Mouse (Mus musculus): ENCODE results near the gene Dscaml1. TPM values are rescaled to one million over a fixed set of nuclear protein-coding genes. Genes with fewer than 3 reads are reported as not detected.

The Dscaml1 gene
- polyA plus RNA-seq, 1 experiment: 0.62 TPM

GRCm38 (mm10) chr9:45587704-45588103 lies 161.3 kb downstream of the Dscaml1 start:
- WGBS: 87% methylated on average over 7 of the region's 7 CpGs
- no peaks in the 10 kb centered on the region for H3K4me1 ChIP-seq (ENCODE audit: control insufficient read depth, insufficient read depth, insufficient read length, low read length)
- no peaks in the 10 kb centered on the region for H3K27me3 ChIP-seq (ENCODE audit: control insufficient read depth, insufficient read depth, low read length)
- H3K4me3 ChIP-seq (ENCODE audit: low read depth, low read length): no peak overlapping the region
- TF ChIP-seq CTCF (IDR thresholded peaks at IDR 0.05; ENCODE audit: extremely low read depth, insufficient read length, insufficient replicate concordance, low read depth, low read length) (no peak), POLR2A (IDR thresholded peaks at IDR 0.05; ENCODE audit: low read depth, low read length) (no peak)
- H3K36me3 ChIP-seq (ENCODE audit: control insufficient read depth, insufficient read depth, low read length): no peaks in the 10 kb centered on the region
- no peak overlapping the region for H3K27ac ChIP-seq (ENCODE audit: insufficient read depth, low read depth, low read length)

- TF ChIP-seq CTCF (IDR thresholded peaks at IDR 0.05; ENCODE audit: extremely low read depth, insufficient read length, insufficient replicate concordance, low read depth, low read length): no peak
- no peak overlapping the region for H3K4me3 ChIP-seq (ENCODE audit: low read depth, low read length)
These were observed 163.4 kb downstream of the Dscaml1 start for GRCm38 (mm10) chr9:45589867-45590266.

DNA sequence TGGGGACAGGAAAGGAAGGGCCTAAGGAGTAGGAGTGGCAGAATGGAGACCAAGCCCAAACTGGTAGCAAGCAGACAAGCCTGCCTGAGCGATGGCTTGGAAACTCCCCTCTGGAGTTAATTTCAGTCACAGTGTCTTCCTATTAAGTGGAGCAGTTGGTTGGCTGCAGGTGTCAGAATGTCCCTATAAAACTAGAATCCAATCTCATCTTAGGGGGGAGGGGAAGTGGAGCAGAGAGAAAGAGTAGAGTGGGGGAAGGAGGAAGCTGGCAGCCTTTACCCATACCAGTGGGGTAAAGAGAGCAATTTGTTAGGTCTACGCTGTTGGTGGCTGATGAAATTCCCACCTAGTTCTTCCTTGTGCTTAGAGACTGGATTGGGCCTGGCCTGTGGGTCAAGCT lies 164.6 kb downstream of the Dscaml1 start:
- no peaks in the 10 kb centered on the region for H3K4me1 ChIP-seq (ENCODE audit: control insufficient read depth, insufficient read depth, insufficient read length, low read length)
- no peaks in the 10 kb centered on the region for H3K27me3 ChIP-seq (ENCODE audit: control insufficient read depth, insufficient read depth, low read length)
- H3K36me3 ChIP-seq (ENCODE audit: control insufficient read depth, insufficient read depth, low read length): no peaks in the 10 kb centered on the region
- H3K27ac ChIP-seq (ENCODE audit: insufficient read depth, low read depth, low read length): no peak overlapping the region
- WGBS: 83% methylated on average over 2 of the region's 2 CpGs
- H3K4me3 ChIP-seq (ENCODE audit: low read depth, low read length): no peak overlapping the region
- TF ChIP-seq POLR2A (IDR thresholded peaks at IDR 0.05; ENCODE audit: low read depth, low read length) (no peak), CTCF (IDR thresholded peaks at IDR 0.05; ENCODE audit: extremely low read depth, insufficient read length, insufficient replicate concordance, low read depth, low read length) (no peak)

More at GRCm38 (mm10) chr9:45589867-45590266, 163.4 kb downstream of the Dscaml1 start:
- no peaks in the 10 kb centered on the region for H3K36me3 ChIP-seq (ENCODE audit: control insufficient read depth, insufficient read depth, low read length)
- H3K27ac ChIP-seq (ENCODE audit: insufficient read depth, low read depth, low read length): no peak overlapping the region
- WGBS: 65% methylated on average over 3 of the region's 3 CpGs
- H3K27me3 ChIP-seq (ENCODE audit: control insufficient read depth, insufficient read depth, low read length): no peaks in the 10 kb centered on the region
- H3K4me1 ChIP-seq (ENCODE audit: control insufficient read depth, insufficient read depth, insufficient read length, low read length): no peaks in the 10 kb centered on the region

- no peak for TF ChIP-seq POLR2A (IDR thresholded peaks at IDR 0.05; ENCODE audit: low read depth, low read length)
- no peak for TF ChIP-seq CTCF (IDR thresholded peaks at IDR 0.05; ENCODE audit: extremely low read depth, insufficient read length, insufficient replicate concordance, low read depth, low read length)
- Histone ChIP-seq H3K27me3 (ENCODE audit: control insufficient read depth, insufficient read depth, low read length) (no peaks in the 10 kb centered on the region), H3K27ac (ENCODE audit: insufficient read depth, low read depth, low read length) (no peak overlapping the region), H3K36me3 (ENCODE audit: control insufficient read depth, insufficient read depth, low read length) (no peaks in the 10 kb centered on the region), H3K4me3 (ENCODE audit: low read depth, low read length) (no peak overlapping the region), H3K4me1 (ENCODE audit: control insufficient read depth, insufficient read depth, insufficient read length, low read length) (no peaks in the 10 kb centered on the region)
- 69% methylated on average over 9 of the region's 9 CpGs for WGBS
These were observed 165.9 kb downstream of the Dscaml1 start for GRCm38 (mm10) chr9:45592374-45592773.

DNA sequence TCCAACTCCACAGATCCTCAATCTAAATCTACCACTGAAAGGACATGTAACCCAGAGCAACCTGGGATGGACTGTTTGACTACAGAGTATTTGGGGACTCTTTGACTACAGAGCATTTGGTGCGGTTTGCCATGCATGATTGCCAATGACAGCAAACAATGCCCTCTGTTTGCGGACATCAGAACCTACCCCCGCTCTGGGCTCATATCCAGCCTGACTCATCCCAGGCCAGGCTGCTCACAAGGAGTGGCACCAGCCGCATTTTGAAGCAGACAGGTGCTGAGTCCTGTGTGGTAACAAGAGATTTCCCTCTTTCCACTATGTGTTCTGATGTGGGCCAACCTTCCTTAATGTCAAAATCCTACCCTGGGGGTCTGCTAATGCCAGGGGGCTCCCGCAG lies 171.7 kb downstream of the Dscaml1 start:
- Histone ChIP-seq H3K4me3 (ENCODE audit: low read depth, low read length) (no peak overlapping the region), H3K27me3 (ENCODE audit: control insufficient read depth, insufficient read depth, low read length) (no peaks in the 10 kb centered on the region), H3K36me3 (ENCODE audit: control insufficient read depth, insufficient read depth, low read length) (no peaks in the 10 kb centered on the region), H3K4me1 (ENCODE audit: control insufficient read depth, insufficient read depth, insufficient read length, low read length) (no peaks in the 10 kb centered on the region), H3K27ac (ENCODE audit: insufficient read depth, low read depth, low read length) (no peak overlapping the region)
- no peak for TF ChIP-seq POLR2A (IDR thresholded peaks at IDR 0.05; ENCODE audit: low read depth, low read length)
- TF ChIP-seq CTCF (IDR thresholded peaks at IDR 0.05; ENCODE audit: extremely low read depth, insufficient read length, insufficient replicate concordance, low read depth, low read length): no peak
- WGBS: 60% methylated on average over 5 of the region's 5 CpGs

DNA sequence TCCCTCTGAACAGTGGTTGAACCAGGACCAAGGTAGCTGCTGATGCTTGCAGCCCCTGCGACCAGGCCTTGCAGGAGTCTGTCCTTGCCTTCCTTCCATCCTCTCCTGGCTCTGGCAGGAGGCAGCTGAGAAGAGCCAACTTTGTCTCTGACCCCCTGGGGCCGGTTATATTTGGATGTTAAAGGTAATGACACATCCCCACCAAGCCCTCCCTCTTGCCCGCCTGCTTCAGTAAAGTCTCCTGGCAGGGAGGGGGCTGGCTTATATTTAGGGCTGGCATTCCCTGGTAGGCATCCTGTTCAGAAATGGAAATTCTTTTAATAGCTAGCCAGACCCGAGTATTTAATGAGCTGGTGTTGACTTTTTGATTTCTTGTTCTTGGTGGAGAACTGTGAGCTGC lies 172.9 kb downstream of the Dscaml1 start:
- TF ChIP-seq POLR2A (IDR thresholded peaks at IDR 0.05; ENCODE audit: low read depth, low read length) (no peak), CTCF (IDR thresholded peaks at IDR 0.05; ENCODE audit: extremely low read depth, insufficient read length, insufficient replicate concordance, low read depth, low read length) (no peak)
- no peaks in the 10 kb centered on the region for H3K27me3 ChIP-seq (ENCODE audit: control insufficient read depth, insufficient read depth, low read length)
- WGBS: 45% methylated on average over 4 of the region's 4 CpGs
- no peak overlapping the region for H3K27ac ChIP-seq (ENCODE audit: insufficient read depth, low read depth, low read length)
- H3K36me3 ChIP-seq (ENCODE audit: control insufficient read depth, insufficient read depth, low read length): no peaks in the 10 kb centered on the region
- H3K4me1 ChIP-seq (ENCODE audit: control insufficient read depth, insufficient read depth, insufficient read length, low read length): no peaks in the 10 kb centered on the region
- no peak overlapping the region for H3K4me3 ChIP-seq (ENCODE audit: low read depth, low read length)

DNA sequence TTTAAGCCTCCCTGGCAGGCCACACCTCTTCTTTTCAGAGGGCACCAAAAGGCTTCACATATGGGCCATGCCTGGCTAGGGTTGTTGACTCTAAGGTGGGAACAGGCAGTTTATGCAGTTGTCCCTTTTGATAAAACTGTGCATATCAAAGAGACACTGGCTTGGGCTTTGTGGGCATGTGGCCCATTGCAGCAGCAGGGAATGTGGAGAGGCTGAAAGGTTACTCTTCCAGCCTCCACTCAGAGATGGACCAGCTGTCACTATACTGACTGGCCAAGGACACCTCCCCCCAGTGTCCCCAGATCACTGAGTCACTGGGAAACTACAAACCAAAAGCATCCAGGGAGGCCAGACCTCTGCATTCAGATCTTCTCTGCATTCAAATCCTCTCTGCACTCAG lies 180.9 kb downstream of the Dscaml1 start:
- Histone ChIP-seq H3K27ac (ENCODE audit: insufficient read depth, low read depth, low read length) (no peak overlapping the region), H3K27me3 (ENCODE audit: control insufficient read depth, insufficient read depth, low read length) (no peaks in the 10 kb centered on the region), H3K4me3 (ENCODE audit: low read depth, low read length) (no peak overlapping the region), H3K36me3 (ENCODE audit: control insufficient read depth, insufficient read depth, low read length) (no peaks in the 10 kb centered on the region), H3K4me1 (ENCODE audit: control insufficient read depth, insufficient read depth, insufficient read length, low read length) (no peaks in the 10 kb centered on the region)
- TF ChIP-seq CTCF (IDR thresholded peaks at IDR 0.05; ENCODE audit: extremely low read depth, insufficient read length, insufficient replicate concordance, low read depth, low read length): no peak
- TF ChIP-seq POLR2A (IDR thresholded peaks at IDR 0.05; ENCODE audit: low read depth, low read length): no peak

Data from small intestine, adult 2 months (tissue).